Mouse (Mus musculus) adrenal gland (tissue): ENCODE measurements around the gene Cfb.
"Not testable (repeated sequence)": the region's sequence is repeated elsewhere in the genome, so short reads cannot be mapped to it uniquely, and the experiment has no call there.

Source experiments
- intact Hi-C: fragments of 180-260 bp; cut with DNase I; formaldehyde crosslinking; loops from one replicate; pipeline ENCODE4 v1.15.1; 2025
- long read RNA-seq, 2 experiments: library from polyadenylated mRNA; unstranded; transcript quantifications; one replicate each; pipeline ENCODE4 v2.0.0; 2020; ENCODE audit warnings: borderline replicate concordance in 1 of 2; ENCODE audit not compliant: insufficient replicate concordance in 1 of 2

Gene Cfb
- long read RNA-seq, experiment 1, partial matches to known transcripts, result 0 of 4 reads
- long read RNA-seq, experiment 1, other reads (novel, unspliced or antisense), result 1 of 4 reads
- long read RNA-seq, experiment 2, result 0 reads

- intact Hi-C loops, result no loop called here
Observed at GRCm38 (mm10) chr17:34862416-34863081, at the start of gene Cfb. TSS of gene Cfb (minus strand) at chr17:34862518.

- intact Hi-C loops, result loop anchor here (5.0 kb wide), 1 partner anchor 55 kb away; no protein-coding TSS in a partner anchor
Observed at GRCm38 (mm10) chr17:34911945-34912351, 49.6 kb upstream of the Cfb start.

- intact Hi-C loops, result loop anchor here (5.0 kb wide), 1 partner anchor 54 kb away; no protein-coding TSS in a partner anchor
Observed at GRCm38 (mm10) chr17:34910982-34911381, 48.7 kb upstream of the Cfb start.

GRCm38 (mm10) chr17:34902895-34903294 lies 40.6 kb upstream of the Cfb start:
- intact Hi-C loops, result no loop called here

- intact Hi-C loops, result not testable (repeated sequence)
Observed at GRCm38 (mm10) chr17:34901948-34902347, 39.6 kb upstream of the Cfb start.

- intact Hi-C loops, result not testable (repeated sequence)
Observed at GRCm38 (mm10) chr17:34900826-34901225, 38.5 kb upstream of the Cfb start.

- intact Hi-C loops, result loop anchor here (5.0 kb wide), 1 partner anchor 43 kb away; no protein-coding TSS in a partner anchor
Observed at GRCm38 (mm10) chr17:34899890-34900243, 37.5 kb upstream of the Cfb start.

- intact Hi-C loops, result loop anchor here (5.0 kb wide), 1 partner anchor 42 kb away; no protein-coding TSS in a partner anchor
Observed at GRCm38 (mm10) chr17:34899053-34899889, 37.0 kb upstream of the Cfb start.

GRCm38 (mm10) chr17:34898706-34899052 lies 36.4 kb upstream of the Cfb start:
- intact Hi-C loops, result loop anchor here (5.0 kb wide), 1 partner anchor 41 kb away; no protein-coding TSS in a partner anchor

- intact Hi-C loops, result loop anchor here (5.0 kb wide), 1 partner anchor 41 kb away; no protein-coding TSS in a partner anchor
Observed at GRCm38 (mm10) chr17:34898160-34898586, 35.9 kb upstream of the Cfb start, which contains the start of the genes C2 and Ehmt2. TSS of gene C2 (minus strand) at chr17:34898265. TSS of gene Ehmt2 (plus strand) at chr17:34898469.

- intact Hi-C loops, result loop anchor here (5.0 kb wide), 1 partner anchor 40 kb away; no protein-coding TSS in a partner anchor
Observed at GRCm38 (mm10) chr17:34897373-34898159, 35.2 kb upstream of the Cfb start.

- intact Hi-C loops, result loop anchor here (5.0 kb wide), 1 partner anchor 39 kb away; no protein-coding TSS in a partner anchor
Observed at GRCm38 (mm10) chr17:34896366-34896765, 34.0 kb upstream of the Cfb start.

GRCm38 (mm10) chr17:34895724-34896123 lies 33.4 kb upstream of the Cfb start:
- intact Hi-C loops, result loop anchor here (5.0 kb wide), 1 partner anchor 38 kb away; no protein-coding TSS in a partner anchor

- intact Hi-C loops, result loop anchor here (5.0 kb wide), 1 partner anchor 38 kb away; no protein-coding TSS in a partner anchor
Observed at GRCm38 (mm10) chr17:34894801-34895530, 32.6 kb upstream of the Cfb start.

- intact Hi-C loops, result no loop called here
Observed at GRCm38 (mm10) chr17:34894074-34894597, 31.8 kb upstream of the Cfb start.

- intact Hi-C loops, result no loop called here
Observed at GRCm38 (mm10) chr17:34893072-34893824, 30.9 kb upstream of the Cfb start.

GRCm38 (mm10) chr17:34891377-34891776 lies 29.1 kb upstream of the Cfb start:
- intact Hi-C loops, result no loop called here

GRCm38 (mm10) chr17:34890074-34890743 lies 27.9 kb upstream of the Cfb start:
- intact Hi-C loops, result no loop called here
